Mouse (Mus musculus): ENCODE data around the gene Tmem132a.

DNA sequence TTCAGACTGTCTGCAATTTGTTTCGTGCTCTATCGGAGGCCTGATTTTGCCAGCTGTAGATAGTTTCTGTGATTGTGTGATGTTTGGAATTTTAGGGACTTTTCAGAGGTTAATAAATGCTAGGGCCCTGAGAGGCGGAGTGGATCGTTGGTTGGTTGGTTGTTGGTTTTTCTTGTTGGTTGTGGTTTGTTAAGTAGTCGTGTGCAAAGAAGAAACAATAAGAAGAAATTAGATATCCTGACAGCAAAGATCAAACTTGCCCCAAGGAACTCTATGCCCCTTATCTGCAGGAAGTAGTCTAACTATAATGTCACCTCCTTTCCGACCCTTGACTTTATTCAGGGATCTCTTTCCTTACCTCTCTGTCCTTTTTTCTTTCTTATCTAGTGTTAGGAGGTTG lies 58.3 kb downstream of the Tmem132a start:
- TF ChIP-seq CTCF (IDR thresholded peaks at IDR 0.05; ENCODE audit: insufficient read depth, low read length): no peak
- TF ChIP-seq POLR2A (IDR thresholded peaks at IDR 0.05; ENCODE audit: borderline replicate concordance, extremely low read depth, low read depth, low read length): no peak
